Comparison of ENCODE assay signal across 20 mouse cellular contexts in the genomic region with DNA sequence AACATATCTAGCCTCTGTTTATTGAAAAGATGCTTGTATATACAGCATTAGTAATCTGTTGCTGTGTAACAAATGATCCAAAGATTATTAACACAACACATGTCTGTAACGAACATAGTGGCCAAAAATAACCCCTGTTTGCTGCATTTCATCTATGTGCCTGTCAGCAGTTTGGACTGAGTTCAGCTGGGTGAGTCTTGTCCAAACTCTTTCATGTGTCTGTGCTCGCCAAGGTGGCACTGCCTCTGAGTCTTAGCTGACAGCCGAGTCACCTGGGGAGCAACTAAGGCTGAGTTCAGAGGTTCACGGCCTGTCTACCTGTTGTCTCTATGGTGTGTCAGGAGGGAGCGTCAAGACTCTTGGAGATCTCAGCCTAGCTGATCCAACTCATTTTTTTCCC. TPM values are rescaled to one million over a fixed set of nuclear protein-coding genes. Genes with fewer than 3 reads are reported as not detected.
DNase-seq lines count a peak whose midpoint lies in the region; ATAC-seq and TF ChIP-seq lines count a peak whose summit lies in the region.
"Had no signal": no experiment of that assay in that cellular context is flagged by ENCODE, and none has a peak within 500 bp of the region (broad histone marks: within the 10 kb centered on the region; RNA-seq: fewer than 3 reads in every experiment).

No protein-coding gene starts in this region.

- H3K9me3 ChIP-seq in kidney, embryonic 14.5 days (ENCODE audit: control insufficient read depth, low read length), result no peaks in the 10 kb centered on the region
- H3K9me3 ChIP-seq in intestine, postnatal 0 days (ENCODE audit: control insufficient read depth), result no peaks in the 10 kb centered on the region
- H3K9me3 ChIP-seq: forebrain, embryonic 10.5 days; heart, embryonic 13.5 days; hindbrain, embryonic 13.5 days; limb, embryonic 13.5 days; midbrain, embryonic 10.5 days; neural tube, embryonic 12.5 days had no signal

- 73% methylated on average over 5 of the region's 5 CpGs for WGBS in kidney, embryonic 14.5 days
- 36% methylated on average over 5 of the region's 5 CpGs for WGBS in intestine, postnatal 0 days

- H3K27ac ChIP-seq in kidney, embryonic 14.5 days (ENCODE audit: low read depth, low read length), result no peak overlapping the region
- peak overlapping the region; percentile 67 for H3K27ac ChIP-seq in intestine, postnatal 0 days (ENCODE audit: low read depth, low read length)
- H3K27ac ChIP-seq: forebrain, embryonic 10.5 days; heart, embryonic 13.5 days; hindbrain, embryonic 13.5 days; limb, embryonic 13.5 days; midbrain, embryonic 10.5 days; neural tube, embryonic 12.5 days had no signal

- no peak overlapping the region for H3K4me3 ChIP-seq in kidney, embryonic 14.5 days (ENCODE audit: low read length)
- no peak overlapping the region for H3K4me3 ChIP-seq in intestine, postnatal 0 days (ENCODE audit: low read depth, low read length)
- H3K4me3 ChIP-seq: forebrain, embryonic 10.5 days; heart, embryonic 13.5 days; hindbrain, embryonic 13.5 days; limb, embryonic 13.5 days; midbrain, embryonic 10.5 days; neural tube, embryonic 12.5 days had no signal

- H3K4me2 ChIP-seq in kidney, embryonic 14.5 days (replicated peaks; ENCODE audit: low read depth, low read length), result no peak overlapping the region
- H3K4me2 ChIP-seq in intestine, postnatal 0 days (replicated peaks; ENCODE audit: low read depth), result peak overlapping the region; percentile 27; the same call in 1 of the 2 replicates
- H3K4me2 ChIP-seq: heart, embryonic 13.5 days; hindbrain, embryonic 13.5 days; limb, embryonic 13.5 days; neural tube, embryonic 12.5 days had no signal

- no peaks in the 10 kb centered on the region for H3K27me3 ChIP-seq in kidney, embryonic 14.5 days (ENCODE audit: control insufficient read depth, insufficient read depth, low read length)
- 0 out of 2 replicates have a peak, but pooled peaks cover 2% of the 10 kb centered on the region for H3K27me3 ChIP-seq in intestine, postnatal 0 days (replicated peaks; ENCODE audit: control insufficient read depth, insufficient read depth, low read length)

- ATAC-seq in kidney, embryonic 14.5 days (ENCODE audit: low FRiP score, low TSS enrichment), result no peak
- ATAC-seq in intestine, postnatal 0 days, result peak; percentile 54
- ATAC-seq in cerebellum, adult (ENCODE audit: insufficient number of reproducible peaks, low FRiP score, low TSS enrichment), result no peak
- ATAC-seq: CD4-positive, CD25-positive, alpha-beta regulatory T cell, adult 4 months had no signal

- H3K4me1 ChIP-seq in kidney, embryonic 14.5 days (ENCODE audit: control insufficient read depth, insufficient read depth, low read length), result peaks cover 28% of the 10 kb centered on the region
- peaks cover 21% of the 10 kb centered on the region for H3K4me1 ChIP-seq in intestine, postnatal 0 days (replicated peaks; ENCODE audit: control insufficient read depth, insufficient read depth, low read length)

- DNase-seq in gastrocnemius, adult 18-20 months (ENCODE audit: low spot score), result peak; percentile 58
- no peak for DNase-seq in gastrocnemius, postnatal 4 days (ENCODE audit: low spot score in 2 of 2)
- peak; percentile 59 for DNase-seq in kidney, adult 11 months
- peak; percentile 52 for DNase-seq in fat pad, adult 2 months (ENCODE audit: extremely low read depth, low read depth, low spot score)
- no peak for DNase-seq in spleen, adult 18-20 months
- DNase-seq: cerebellum, postnatal 10 days; lung, adult 18-20 months; lung, postnatal 4 days; thymus, postnatal 25 days had no signal

- H3K9ac ChIP-seq in kidney, embryonic 14.5 days (ENCODE audit: low read depth, low read length), result no peak overlapping the region
- 0 out of 2 replicates have a peak overlapping the region, but pooled peaks have one; percentile 8 for H3K9ac ChIP-seq in intestine, postnatal 0 days (ENCODE audit: low read depth, low read length)
- H3K9ac ChIP-seq: heart, embryonic 13.5 days; hindbrain, embryonic 13.5 days; limb, embryonic 13.5 days; neural tube, embryonic 12.5 days had no signal

- TF ChIP-seq CTCF in intestine, postnatal 0 days (IDR thresholded peaks at IDR 0.05; ENCODE audit: low read depth), result no peak

- no peaks in the 10 kb centered on the region for H3K36me3 ChIP-seq in kidney, embryonic 14.5 days (ENCODE audit: control insufficient read depth, insufficient read depth, low read length)
- no peaks in the 10 kb centered on the region for H3K36me3 ChIP-seq in intestine, postnatal 0 days (ENCODE audit: control insufficient read depth, insufficient read depth)
- H3K36me3 ChIP-seq: forebrain, embryonic 10.5 days; G1E; heart, embryonic 13.5 days; hindbrain, embryonic 13.5 days; limb, embryonic 13.5 days; midbrain, embryonic 10.5 days; neural tube, embryonic 12.5 days had no signal

RNA-seq across cellular contexts. Expression of gene 0610040J01Rik, which starts 5.1 kb away (rescaled TPM):
- total RNA-seq in gastrocnemius, adult 18-20 months (2021), result 10 to 100 TPM; 11.9 to 15.4 TPM
- 1 to 10 TPM; 1.0 to 1.1 TPM for total RNA-seq in gastrocnemius, postnatal 4 days (2021)
- 31.2 and 33.2 TPM in 2 replicates for polyA plus RNA-seq in kidney, embryonic 14.5 days (2014; fragmentation: Nextera tagmentation; extraction: Ambion mirVana)
- polyA plus RNA-seq in intestine, postnatal 0 days (2015; fragmentation: Nextera tagmentation; extraction: Ambion mirVana), result 40.6 and 41.0 TPM in 2 replicates
- total RNA-seq: G1E had no signal
- polyA plus RNA-seq: CD4-positive, CD25-positive, alpha-beta regulatory T cell, adult 4 months; G1E had no signal

Comparison
In these comparisons a context has a peak if more than half of its experiments do, and no peak if none do; other contexts are left out.
1. DNase-seq: peak in gastrocnemius, adult 18-20 months (single experiment), kidney, adult 11 months (single experiment) and fat pad, adult 2 months (single experiment); none in gastrocnemius, postnatal 4 days (0 of 2) and spleen, adult 18-20 months (0 of 2).
2. RNA of gene 0610040J01Rik, which starts 5.1 kb away (total RNA-seq): 11.9 to 15.4 TPM in gastrocnemius, adult 18-20 months; 1.0 to 1.1 TPM in gastrocnemius, postnatal 4 days; every median in the first group is over 4 times any median in the second.